ENCODE assay signal across 7 mouse cellular contexts in genomic region chr7:3694949-3695305, GRCm38 (mm10). TPM values are rescaled to one million over a fixed set of nuclear protein-coding genes. Genes with fewer than 3 reads are reported as not detected.
A peak's percentile ranks its signal among the peaks of the same experiment; 100 is the strongest.
DNase-seq lines count a peak whose midpoint lies in the region; ATAC-seq and TF ChIP-seq lines count a peak whose summit lies in the region.
"Not testable (repeated sequence)": the region's sequence is repeated elsewhere in the genome, so short reads cannot be mapped to it uniquely, and the experiment has no call there.

No protein-coding gene starts in this region.

- H3K9ac ChIP-seq in heart, embryonic 12.5 days, result peak overlapping the region; percentile 88
- peak overlapping the region; percentile 84 for H3K9ac ChIP-seq in intestine, embryonic 14.5 days (ENCODE audit: low read length)
- H3K9ac ChIP-seq in limb, embryonic 13.5 days, result peak overlapping the region; percentile 94
- H3K9ac ChIP-seq in lung, postnatal 0 days (replicated peaks; ENCODE audit: low read depth), result peak overlapping the region; percentile 71
- peak overlapping the region; percentile 92 for H3K9ac ChIP-seq in neural tube, embryonic 13.5 days

- H3K4me3 ChIP-seq in brown adipose tissue, adult 24 weeks (ENCODE audit: insufficient read depth, low read depth, low read length), result peak overlapping the region; percentile 72
- H3K4me3 ChIP-seq in forebrain, embryonic 10.5 days, result peak overlapping the region; percentile 86
- peak overlapping the region; percentile 73 for H3K4me3 ChIP-seq in heart, embryonic 12.5 days
- H3K4me3 ChIP-seq in intestine, embryonic 14.5 days (ENCODE audit: low read depth, low read length), result peak overlapping the region; percentile 79
- peak overlapping the region; percentile 84 for H3K4me3 ChIP-seq in limb, embryonic 13.5 days
- H3K4me3 ChIP-seq in lung, postnatal 0 days (ENCODE audit: low read depth, low read length), result peak overlapping the region; percentile 75
- H3K4me3 ChIP-seq in neural tube, embryonic 13.5 days, result peak overlapping the region; percentile 80

- H3K27me3 ChIP-seq in forebrain, embryonic 10.5 days (ENCODE audit: poor library complexity, severe bottlenecking); heart, embryonic 12.5 days (replicated peaks); intestine, embryonic 14.5 days (replicated peaks; ENCODE audit: control insufficient read depth, insufficient read depth, low read length); limb, embryonic 13.5 days; lung, postnatal 0 days (replicated peaks; ENCODE audit: insufficient read depth, low read length); neural tube, embryonic 13.5 days: not testable (repeated sequence)

- H3K9me3 ChIP-seq in forebrain, embryonic 10.5 days; heart, embryonic 12.5 days (replicated peaks); intestine, embryonic 14.5 days (ENCODE audit: control insufficient read depth, low read length); limb, embryonic 13.5 days; lung, postnatal 0 days (ENCODE audit: low read length); neural tube, embryonic 13.5 days: not testable (repeated sequence)

- TF ChIP-seq EP300 in lung, postnatal 0 days (IDR thresholded peaks at IDR 0.05), result not testable (repeated sequence)

- peaks cover 50% of the 10 kb centered on the region for H3K36me3 ChIP-seq in forebrain, embryonic 10.5 days (replicated peaks)
- peaks cover 41% of the 10 kb centered on the region for H3K36me3 ChIP-seq in heart, embryonic 12.5 days
- peaks cover 51% of the 10 kb centered on the region for H3K36me3 ChIP-seq in intestine, embryonic 14.5 days (ENCODE audit: control insufficient read depth, insufficient read depth, low read length)
- H3K36me3 ChIP-seq in limb, embryonic 13.5 days, result peaks cover 53% of the 10 kb centered on the region
- H3K36me3 ChIP-seq in lung, postnatal 0 days (ENCODE audit: insufficient read depth, low read length), result not testable (repeated sequence)
- H3K36me3 ChIP-seq in neural tube, embryonic 13.5 days, result peaks cover 43% of the 10 kb centered on the region

- DNase-seq in forebrain, embryonic 10.5 days (ENCODE audit: extremely low spot score, low spot score); intestine, embryonic 14.5 days (ENCODE audit: low spot score): not testable (repeated sequence)
- peak; percentile 20 for DNase-seq in lung, postnatal 0 days (ENCODE audit: low spot score)

- peak overlapping the region; percentile 78 for H3K4me2 ChIP-seq in heart, embryonic 12.5 days
- H3K4me2 ChIP-seq in intestine, embryonic 14.5 days (ENCODE audit: low read length), result peak overlapping the region; percentile 77
- H3K4me2 ChIP-seq in limb, embryonic 13.5 days (replicated peaks), result peak overlapping the region; percentile 84
- peak overlapping the region; percentile 96 for H3K4me2 ChIP-seq in lung, postnatal 0 days (replicated peaks; ENCODE audit: low read depth, low read length)
- H3K4me2 ChIP-seq in neural tube, embryonic 13.5 days, result peak overlapping the region; percentile 81

- H3K4me1 ChIP-seq in brown adipose tissue, adult 24 weeks (ENCODE audit: control insufficient read depth, insufficient read depth, insufficient read length, low read length); lung, postnatal 0 days (ENCODE audit: insufficient read depth, low read depth, low read length): not testable (repeated sequence)
- peaks cover 27% of the 10 kb centered on the region for H3K4me1 ChIP-seq in forebrain, embryonic 10.5 days
- H3K4me1 ChIP-seq in heart, embryonic 12.5 days (replicated peaks), result peaks cover 24% of the 10 kb centered on the region
- H3K4me1 ChIP-seq in intestine, embryonic 14.5 days (replicated peaks; ENCODE audit: control insufficient read depth, insufficient read depth, low read length), result peaks cover 12% of the 10 kb centered on the region
- peaks cover 27% of the 10 kb centered on the region for H3K4me1 ChIP-seq in limb, embryonic 13.5 days
- H3K4me1 ChIP-seq in neural tube, embryonic 13.5 days (replicated peaks), result peaks cover 40% of the 10 kb centered on the region

- 9% methylated on average over 9 of the region's 9 CpGs for WGBS in forebrain, embryonic 10.5 days
- 6% methylated on average over 9 of the region's 9 CpGs for WGBS in heart, embryonic 12.5 days
- 6% methylated on average over 9 of the region's 9 CpGs for WGBS in intestine, embryonic 14.5 days
- 3% methylated on average over 9 of the region's 9 CpGs for WGBS in limb, embryonic 13.5 days
- WGBS in lung, postnatal 0 days, result 5% methylated on average over 9 of the region's 9 CpGs
- WGBS in neural tube, embryonic 13.5 days, result 8% methylated on average over 9 of the region's 9 CpGs

- not testable (repeated sequence) for TF ChIP-seq CTCF in lung, postnatal 0 days (IDR thresholded peaks at IDR 0.05)

- not testable (repeated sequence) for ATAC-seq in heart, embryonic 12.5 days (ENCODE audit: insufficient number of reproducible peaks, low FRiP score); intestine, embryonic 14.5 days (replicated peaks; ENCODE audit: low FRiP score, low TSS enrichment, low read depth); limb, embryonic 13.5 days (ENCODE audit: low FRiP score, low read depth); lung, postnatal 0 days; neural tube, embryonic 13.5 days (ENCODE audit: low read depth)

- H3K27ac ChIP-seq in brown adipose tissue, adult 24 weeks (replicated peaks; ENCODE audit: low read depth, low read length), result not testable (repeated sequence)
- peak overlapping the region; percentile 94 for H3K27ac ChIP-seq in forebrain, embryonic 10.5 days
- H3K27ac ChIP-seq in heart, embryonic 12.5 days (ENCODE audit: poor library complexity, severe bottlenecking), result peak overlapping the region; percentile 95
- H3K27ac ChIP-seq in intestine, embryonic 14.5 days (ENCODE audit: low read depth), result peak overlapping the region; percentile 97
- H3K27ac ChIP-seq in limb, embryonic 13.5 days, result peak overlapping the region; percentile 97
- H3K27ac ChIP-seq in lung, postnatal 0 days (ENCODE audit: low read length), result peak overlapping the region; percentile 94
- H3K27ac ChIP-seq in neural tube, embryonic 13.5 days (replicated peaks), result peak overlapping the region; percentile 94

RNA-seq across cellular contexts. Expression of gene Mboat7, which starts 1.6 kb away (rescaled TPM):
- polyA plus RNA-seq in brown adipose tissue, adult 24 weeks (2012; ENCODE audit: insufficient read depth, insufficient read length, missing spikeins), result 20.9 and 29.8 TPM in 2 replicates
- 37.5 and 40.9 TPM in 2 replicates for polyA plus RNA-seq in forebrain, embryonic 10.5 days (2016; fragmentation: Nextera tagmentation; extraction: Ambion mirVana)
- 40.7 TPM in 2 replicates for polyA plus RNA-seq in heart, embryonic 12.5 days (2016; fragmentation: Nextera tagmentation; extraction: Ambion mirVana)
- 38.7 and 43.8 TPM in 2 replicates for polyA plus RNA-seq in intestine, embryonic 14.5 days (2014; fragmentation: Nextera tagmentation; extraction: Ambion mirVana)
- polyA plus RNA-seq in limb, embryonic 13.5 days (2015; fragmentation: Nextera tagmentation; extraction: Ambion mirVana), result 64.4 and 67.6 TPM in 2 replicates
- 39.1 and 43.8 TPM in 2 replicates for polyA plus RNA-seq in lung, postnatal 0 days (2015; fragmentation: Nextera tagmentation; extraction: Ambion mirVana)
- 58.7 and 64.6 TPM in 2 replicates for polyA plus RNA-seq in neural tube, embryonic 13.5 days (2015; fragmentation: Nextera tagmentation; extraction: Ambion mirVana)

RNA-seq across cellular contexts. Expression of gene Tsen34, which starts 2.3 kb away (rescaled TPM):
- 37.7 and 38.0 TPM in 2 replicates for polyA plus RNA-seq in brown adipose tissue, adult 24 weeks (2012; ENCODE audit: insufficient read depth, insufficient read length, missing spikeins)
- 286 and 298 TPM in 2 replicates for polyA plus RNA-seq in forebrain, embryonic 10.5 days (2016; fragmentation: Nextera tagmentation; extraction: Ambion mirVana)
- polyA plus RNA-seq in heart, embryonic 12.5 days (2016; fragmentation: Nextera tagmentation; extraction: Ambion mirVana), result 206 and 218 TPM in 2 replicates
- polyA plus RNA-seq in intestine, embryonic 14.5 days (2014; fragmentation: Nextera tagmentation; extraction: Ambion mirVana), result 244 and 253 TPM in 2 replicates
- polyA plus RNA-seq in limb, embryonic 13.5 days (2015; fragmentation: Nextera tagmentation; extraction: Ambion mirVana), result 268 and 271 TPM in 2 replicates
- polyA plus RNA-seq in lung, postnatal 0 days (2015; fragmentation: Nextera tagmentation; extraction: Ambion mirVana), result 155 and 158 TPM in 2 replicates
- polyA plus RNA-seq in neural tube, embryonic 13.5 days (2015; fragmentation: Nextera tagmentation; extraction: Ambion mirVana), result 223 and 227 TPM in 2 replicates

RNA-seq across cellular contexts. Expression of gene Rps9, which starts 8.9 kb away (rescaled TPM):
- polyA plus RNA-seq in brown adipose tissue, adult 24 weeks (2012; ENCODE audit: insufficient read depth, insufficient read length, missing spikeins), result 727 and 740 TPM in 2 replicates
- 1,434 and 1,436 TPM in 2 replicates for polyA plus RNA-seq in forebrain, embryonic 10.5 days (2016; fragmentation: Nextera tagmentation; extraction: Ambion mirVana)
- 866 and 893 TPM in 2 replicates for polyA plus RNA-seq in heart, embryonic 12.5 days (2016; fragmentation: Nextera tagmentation; extraction: Ambion mirVana)
- 1,715 and 1,748 TPM in 2 replicates for polyA plus RNA-seq in intestine, embryonic 14.5 days (2014; fragmentation: Nextera tagmentation; extraction: Ambion mirVana)
- polyA plus RNA-seq in limb, embryonic 13.5 days (2015; fragmentation: Nextera tagmentation; extraction: Ambion mirVana), result 1,498 and 1,524 TPM in 2 replicates
- polyA plus RNA-seq in lung, postnatal 0 days (2015; fragmentation: Nextera tagmentation; extraction: Ambion mirVana), result 1,058 and 1,064 TPM in 2 replicates
- polyA plus RNA-seq in neural tube, embryonic 13.5 days (2015; fragmentation: Nextera tagmentation; extraction: Ambion mirVana), result 986 and 989 TPM in 2 replicates

RNA-seq across cellular contexts. Expression of gene Tmc4, which starts 17.6 kb away (rescaled TPM):
- 0.67 TPM in 1 of 2 replicates, not detected in the other for polyA plus RNA-seq in brown adipose tissue, adult 24 weeks (2012; ENCODE audit: insufficient read depth, insufficient read length, missing spikeins)
- 3.3 and 4.1 TPM in 2 replicates for polyA plus RNA-seq in forebrain, embryonic 10.5 days (2016; fragmentation: Nextera tagmentation; extraction: Ambion mirVana)
- polyA plus RNA-seq in heart, embryonic 12.5 days (2016; fragmentation: Nextera tagmentation; extraction: Ambion mirVana), result 4.4 and 4.6 TPM in 2 replicates
- polyA plus RNA-seq in intestine, embryonic 14.5 days (2014; fragmentation: Nextera tagmentation; extraction: Ambion mirVana), result 60.5 and 64.1 TPM in 2 replicates
- polyA plus RNA-seq in limb, embryonic 13.5 days (2015; fragmentation: Nextera tagmentation; extraction: Ambion mirVana), result 5.7 and 6.2 TPM in 2 replicates
- polyA plus RNA-seq in lung, postnatal 0 days (2015; fragmentation: Nextera tagmentation; extraction: Ambion mirVana), result 60.3 and 69.0 TPM in 2 replicates
- 3.6 and 4.4 TPM in 2 replicates for polyA plus RNA-seq in neural tube, embryonic 13.5 days (2015; fragmentation: Nextera tagmentation; extraction: Ambion mirVana)

RNA-seq across cellular contexts. Expression of gene Pirb, which starts 25.3 kb away (rescaled TPM):
- polyA plus RNA-seq in brown adipose tissue, adult 24 weeks (2012; ENCODE audit: insufficient read depth, insufficient read length, missing spikeins), result 3.7 and 5.2 TPM in 2 replicates
- 0.19 and 0.26 TPM in 2 replicates for polyA plus RNA-seq in forebrain, embryonic 10.5 days (2016; fragmentation: Nextera tagmentation; extraction: Ambion mirVana)
- 0.04 and 0.12 TPM in 2 replicates for polyA plus RNA-seq in heart, embryonic 12.5 days (2016; fragmentation: Nextera tagmentation; extraction: Ambion mirVana)
- 0.77 and 0.81 TPM in 2 replicates for polyA plus RNA-seq in intestine, embryonic 14.5 days (2014; fragmentation: Nextera tagmentation; extraction: Ambion mirVana)
- polyA plus RNA-seq in limb, embryonic 13.5 days (2015; fragmentation: Nextera tagmentation; extraction: Ambion mirVana), result 0.37 and 0.46 TPM in 2 replicates
- polyA plus RNA-seq in lung, postnatal 0 days (2015; fragmentation: Nextera tagmentation; extraction: Ambion mirVana), result 4.7 and 5.3 TPM in 2 replicates
- polyA plus RNA-seq in neural tube, embryonic 13.5 days (2015; fragmentation: Nextera tagmentation; extraction: Ambion mirVana), result 0.14 and 0.23 TPM in 2 replicates
